Mouse (Mus musculus) liver, postnatal 0 days (tissue): ENCODE measurements at regions not wholly inside any gene's neighbourhood (a gene's known extent, or its start where the extent isn't known, plus 50 kb on each side); places are given as distances from the start of the nearest gene placed in this dataset.

Experiments
- CTCF ChIP-seq: sonication (generic); IDR thresholded peaks from 2 replicates; pipeline ENCODE4 v1.5.1; 2016; ENCODE audit warnings: antibody characterized with exemption, low read depth
- EP300 ChIP-seq: IDR thresholded peaks from 2 replicates; pipeline ENCODE4 v1.6.1; 2016; ENCODE audit warnings: antibody characterized with exemption, low read depth, mild to moderate bottlenecking

- TF ChIP-seq CTCF (no peak), EP300 (no peak)
Measured at GRCm38 (mm10) chr6:126284409-126284808, 117.7 kb upstream of the Ntf3 start.
